Mouse (Mus musculus): ENCODE results near the gene Jtb. TPM values are rescaled to one million over a fixed set of nuclear protein-coding genes. Genes with fewer than 3 reads are reported as not detected.
"Not testable (repeated sequence)": the region's sequence is repeated elsewhere in the genome, so short reads cannot be mapped to it uniquely, and the experiment has no call there.

Jtb gene
- polyA plus RNA-seq, 1 experiment from 2014 or later: 88.6 TPM

DNA sequence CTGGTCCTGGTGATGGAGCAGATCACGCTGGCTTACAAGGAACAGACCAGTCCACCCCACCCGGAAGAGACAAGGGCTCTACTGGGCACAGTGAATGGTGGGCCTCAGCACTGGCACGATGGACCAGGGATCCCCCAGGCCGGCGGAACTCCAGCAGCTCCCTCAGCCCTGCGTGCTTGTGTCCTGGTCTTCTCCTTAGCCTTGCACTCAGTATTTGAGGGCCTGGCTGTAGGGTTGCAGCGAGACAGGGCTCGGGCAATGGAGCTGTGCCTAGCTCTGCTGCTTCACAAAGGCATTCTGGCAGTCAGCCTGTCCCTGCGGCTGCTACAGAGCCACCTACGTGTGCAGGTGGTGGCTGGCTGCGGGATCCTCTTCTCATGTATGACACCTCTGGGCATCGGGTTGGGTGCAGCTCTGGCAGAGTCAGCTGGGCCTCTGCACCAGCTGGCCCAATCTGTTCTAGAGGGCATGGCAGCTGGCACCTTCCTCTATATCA, 20.4 kb downstream of the Jtb start:
- H3K36me3 ChIP-seq: peaks cover 29% of the 10 kb centered on the region
- not testable (repeated sequence) for ATAC-seq (ENCODE audit: insufficient number of reproducible peaks, insufficient read depth, low FRiP score, low TSS enrichment, low read depth)

DNA sequence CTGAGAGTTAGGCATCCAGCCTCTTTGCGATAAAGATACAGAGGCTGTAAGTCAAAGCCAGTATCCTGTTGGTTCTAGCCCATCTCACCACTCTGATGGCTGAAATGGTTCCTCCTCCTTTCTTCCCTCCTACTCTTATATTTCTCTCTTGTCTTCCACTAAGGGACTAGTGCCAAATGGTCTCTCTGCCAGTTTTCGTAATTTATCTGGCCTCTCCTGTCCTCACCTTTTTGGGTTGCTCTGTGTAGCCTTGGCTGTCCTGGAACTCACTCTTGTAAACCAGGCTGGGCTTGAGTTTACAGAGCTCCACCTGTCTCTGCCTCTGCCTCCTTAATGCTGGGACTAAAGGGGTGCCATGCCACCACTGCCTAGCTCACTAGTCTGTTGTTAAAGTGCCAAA, 21.3 kb downstream of the Jtb start:
- not testable (repeated sequence) for ATAC-seq (ENCODE audit: insufficient number of reproducible peaks, insufficient read depth, low FRiP score, low TSS enrichment, low read depth); H3K9ac ChIP-seq (replicated peaks); H3K27ac ChIP-seq; H3K4me3 ChIP-seq (replicated peaks); H3K4me2 ChIP-seq; H3K27me3 ChIP-seq; H3K9me3 ChIP-seq
- H3K36me3 ChIP-seq: peaks cover 38% of the 10 kb centered on the region
- peaks cover 27% of the 10 kb centered on the region for H3K4me1 ChIP-seq (replicated peaks)
- 90% methylated on average over 2 of the region's 2 CpGs for WGBS

More for the DNA sequence above, 20.4 kb downstream of the Jtb start:
- peaks cover 29% of the 10 kb centered on the region for H3K4me1 ChIP-seq (replicated peaks)
- not testable (repeated sequence) for H3K27me3 ChIP-seq; H3K4me3 ChIP-seq (replicated peaks); H3K4me2 ChIP-seq; H3K27ac ChIP-seq; H3K9ac ChIP-seq (replicated peaks); H3K9me3 ChIP-seq
- 85% methylated on average over 11 of the region's 12 CpGs for WGBS

GRCm38 (mm10) chr3:90253174-90253573, 21.8 kb downstream of the Jtb start:
- WGBS: 88% methylated on average over 1 of the region's 1 CpGs
- Histone ChIP-seq H3K4me2 (peak overlapping the region; percentile 89), H3K4me1 (replicated peaks) (peaks cover 26% of the 10 kb centered on the region), H3K36me3 (peaks cover 43% of the 10 kb centered on the region)
- not testable (repeated sequence) for H3K4me3 ChIP-seq (replicated peaks); H3K27ac ChIP-seq; H3K27me3 ChIP-seq; H3K9me3 ChIP-seq; H3K9ac ChIP-seq (replicated peaks)
- peak; percentile 1; the same call in 1 of the 2 replicates for ATAC-seq (ENCODE audit: insufficient number of reproducible peaks, insufficient read depth, low FRiP score, low TSS enrichment, low read depth)

- H3K36me3 ChIP-seq: peaks cover 50% of the 10 kb centered on the region
- peak; percentile 96 for ATAC-seq (ENCODE audit: insufficient number of reproducible peaks, insufficient read depth, low FRiP score, low TSS enrichment, low read depth)
- WGBS: 2% methylated on average over 40 of the region's 40 CpGs
Observed at GRCm38 (mm10) chr3:90253653-90254418, 22.4 kb downstream of the Jtb start, which contains the start of gene Crtc2. Crtc2 (plus strand) TSS chr3:90254163.

GRCm38 (mm10) chr3:90254419-90255193, 23.2 kb downstream of the Jtb start:
- Histone ChIP-seq H3K9me3 (no peaks in the 10 kb centered on the region), H3K4me1 (replicated peaks) (peaks cover 14% of the 10 kb centered on the region), H3K4me2 (peak overlapping the region; percentile 89), H3K27me3 (no peaks in the 10 kb centered on the region), H3K4me3 (replicated peaks) (peak overlapping the region; percentile 90), H3K36me3 (peaks cover 53% of the 10 kb centered on the region), H3K9ac (replicated peaks) (peak overlapping the region; percentile 86), H3K27ac (peak overlapping the region; percentile 87)
- peak; percentile 65 for ATAC-seq (ENCODE audit: insufficient number of reproducible peaks, insufficient read depth, low FRiP score, low TSS enrichment, low read depth)
- 1% methylated on average over 41 of the region's 41 CpGs for WGBS

More at GRCm38 (mm10) chr3:90253653-90254418, 22.4 kb downstream of the Jtb start, which contains the start of gene Crtc2:
- peak within 1 kb of the TSS; percentile 86 for H3K9ac ChIP-seq (replicated peaks)
- H3K9me3 ChIP-seq: no peaks in the 10 kb centered on the region
- peak within 1 kb of the TSS; percentile 87 for H3K27ac ChIP-seq
- H3K27me3 ChIP-seq: no peaks in the 10 kb centered on the region
- H3K4me3 ChIP-seq (replicated peaks): peak within 1 kb of the TSS; percentile 90
- peak within 1 kb of the TSS; percentile 89 for H3K4me2 ChIP-seq
- H3K4me1 ChIP-seq (replicated peaks): peaks cover 22% of the 10 kb centered on the region

DNA sequence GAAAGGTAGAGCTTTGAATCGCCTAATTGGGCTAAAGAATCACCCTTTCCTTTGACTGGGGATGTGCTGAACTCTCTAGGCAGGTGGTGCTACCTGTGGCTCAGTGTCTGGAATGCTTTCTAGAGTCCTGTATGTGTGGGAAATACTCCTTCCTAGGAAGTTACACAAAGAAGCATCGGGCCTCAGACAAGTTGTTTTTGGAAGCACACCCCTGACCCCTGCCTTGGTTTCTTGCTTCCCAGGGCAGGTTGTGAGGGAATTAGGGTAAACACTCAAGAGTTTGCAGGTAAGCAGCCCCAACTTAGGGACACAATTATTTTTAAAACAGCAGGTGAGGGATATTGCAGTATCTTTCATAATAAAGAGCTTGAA, 23.8 kb downstream of the Jtb start:
- no peak for ATAC-seq (ENCODE audit: insufficient number of reproducible peaks, insufficient read depth, low FRiP score, low TSS enrichment, low read depth)
- 26% methylated on average over 2 of the region's 2 CpGs for WGBS
- Histone ChIP-seq H3K4me2 (peak overlapping the region; percentile 89), H3K9ac (replicated peaks) (peak overlapping the region; percentile 86), H3K27ac (peak overlapping the region; percentile 87), H3K4me1 (replicated peaks) (peaks cover 14% of the 10 kb centered on the region), H3K9me3 (no peaks in the 10 kb centered on the region), H3K36me3 (peaks cover 53% of the 10 kb centered on the region), H3K4me3 (replicated peaks) (peak overlapping the region; percentile 90), H3K27me3 (no peaks in the 10 kb centered on the region)

- Histone ChIP-seq H3K4me1 (replicated peaks) (peaks cover 14% of the 10 kb centered on the region), H3K4me3 (replicated peaks) (peak overlapping the region; percentile 90), H3K4me2 (peak overlapping the region; percentile 89), H3K9ac (replicated peaks) (no peak overlapping the region; the same call in 1 of the 2 replicates), H3K27me3 (no peaks in the 10 kb centered on the region), H3K27ac (no peak overlapping the region), H3K36me3 (peaks cover 53% of the 10 kb centered on the region), H3K9me3 (no peaks in the 10 kb centered on the region)
- no peak for ATAC-seq (ENCODE audit: insufficient number of reproducible peaks, insufficient read depth, low FRiP score, low TSS enrichment, low read depth)
- 93% methylated on average over 14 of the region's 14 CpGs for WGBS
Observed at GRCm38 (mm10) chr3:90255784-90256353, 24.5 kb downstream of the Jtb start.

GRCm38 (mm10) chr3:90256731-90257530, 25.5 kb downstream of the Jtb start:
- no peaks in the 10 kb centered on the region for H3K9me3 ChIP-seq
- H3K9ac ChIP-seq (replicated peaks): no peak overlapping the region
- no peak overlapping the region for H3K27ac ChIP-seq
- no peak for ATAC-seq (ENCODE audit: insufficient number of reproducible peaks, insufficient read depth, low FRiP score, low TSS enrichment, low read depth)
- H3K4me1 ChIP-seq (replicated peaks): peaks cover 14% of the 10 kb centered on the region
- no peak overlapping the region for H3K4me3 ChIP-seq (replicated peaks)
- H3K36me3 ChIP-seq: peaks cover 54% of the 10 kb centered on the region
- no peak overlapping the region for H3K4me2 ChIP-seq
- WGBS: 91% methylated on average over 19 of the region's 19 CpGs
- no peaks in the 10 kb centered on the region for H3K27me3 ChIP-seq

DNA sequence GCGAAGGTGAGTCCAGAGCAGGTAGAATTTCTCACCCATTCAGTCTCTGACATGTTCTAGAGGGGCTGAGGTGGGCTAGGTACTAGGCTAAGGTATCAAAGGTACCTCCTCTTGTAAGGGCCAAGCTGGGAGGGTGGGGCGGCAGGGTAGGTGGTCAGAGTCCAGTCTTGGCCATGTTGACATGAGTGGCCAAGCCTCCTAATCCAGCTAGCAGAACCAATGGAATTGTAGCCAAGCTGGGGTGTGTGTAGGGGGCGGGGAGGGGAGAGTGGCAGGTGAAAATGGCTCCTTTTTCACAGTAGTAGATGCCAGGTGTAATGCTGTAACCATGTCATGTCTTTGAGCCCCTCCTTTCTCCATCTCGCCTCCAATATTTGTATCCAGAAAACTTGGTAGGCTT, 27.1 kb downstream of the Jtb start:
- Histone ChIP-seq H3K27ac (no peak overlapping the region), H3K4me2 (no peak overlapping the region), H3K27me3 (no peaks in the 10 kb centered on the region), H3K9ac (replicated peaks) (no peak overlapping the region), H3K9me3 (no peaks in the 10 kb centered on the region), H3K36me3 (peaks cover 70% of the 10 kb centered on the region), H3K4me3 (replicated peaks) (no peak overlapping the region), H3K4me1 (replicated peaks) (peaks cover 13% of the 10 kb centered on the region)
- 80% methylated on average over 4 of the region's 4 CpGs for WGBS
- ATAC-seq (ENCODE audit: insufficient number of reproducible peaks, insufficient read depth, low FRiP score, low TSS enrichment, low read depth): no peak

- peaks cover 15% of the 10 kb centered on the region for H3K4me1 ChIP-seq (replicated peaks)
- H3K27me3 ChIP-seq: no peaks in the 10 kb centered on the region
- no peaks in the 10 kb centered on the region for H3K9me3 ChIP-seq
- H3K4me2 ChIP-seq: no peak overlapping the region
- WGBS: 90% methylated on average over 5 of the region's 5 CpGs
- H3K27ac ChIP-seq: no peak overlapping the region
- no peak for ATAC-seq (ENCODE audit: insufficient number of reproducible peaks, insufficient read depth, low FRiP score, low TSS enrichment, low read depth)
- no peak overlapping the region for H3K9ac ChIP-seq (replicated peaks)
- H3K4me3 ChIP-seq (replicated peaks): no peak overlapping the region
- peaks cover 62% of the 10 kb centered on the region for H3K36me3 ChIP-seq
Observed at GRCm38 (mm10) chr3:90263121-90263771, 31.8 kb downstream of the Jtb start.
